Mouse (Mus musculus): ENCODE results near the gene Ier2. TPM values are rescaled to one million over a fixed set of nuclear protein-coding genes. Genes with fewer than 3 reads are reported as not detected.

Gene Ier2
- polyA plus RNA-seq, 1 experiment from 2014 or later, result 13.0 TPM

DNA sequence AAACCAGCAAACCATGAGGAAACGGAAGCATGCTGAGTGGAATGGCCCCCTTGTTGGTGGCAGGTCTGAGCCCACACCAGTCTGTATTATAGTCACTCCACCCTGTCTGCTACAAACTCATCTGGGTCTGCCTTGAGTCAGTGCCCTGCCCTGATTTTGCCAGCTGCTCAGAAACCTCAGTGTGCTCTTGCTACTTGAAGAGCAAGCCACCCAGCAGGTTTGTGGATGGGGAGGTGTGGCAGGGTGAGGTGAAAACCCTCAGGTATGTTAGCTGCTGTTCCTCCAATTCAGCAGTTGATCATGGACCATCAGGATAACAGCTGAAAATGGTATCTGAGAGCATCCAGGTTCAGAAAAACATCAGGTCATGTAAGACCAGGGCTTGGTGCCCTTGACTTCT, 5.4 kb upstream of the Ier2 start:
- Histone ChIP-seq H3K36me3 (ENCODE audit: control insufficient read depth, insufficient read depth, low read length) (peaks cover 7% of the 10 kb centered on the region), H3K4me2 (ENCODE audit: low read length) (no peak overlapping the region), H3K27ac (ENCODE audit: low read length) (no peak overlapping the region), H3K9ac (ENCODE audit: low read depth, low read length) (no peak overlapping the region), H3K9me3 (replicated peaks; ENCODE audit: control insufficient read depth, low read length, poor library complexity, severe bottlenecking) (no peaks in the 10 kb centered on the region), H3K4me3 (ENCODE audit: low read depth, low read length) (no peak overlapping the region), H3K27me3 (ENCODE audit: control insufficient read depth, insufficient read depth, low read depth, low read length) (no peaks in the 10 kb centered on the region), H3K4me1 (ENCODE audit: control insufficient read depth, insufficient read depth, low read length) (peaks cover 15% of the 10 kb centered on the region)
- 91% methylated on average over 1 of the region's 1 CpGs for WGBS
- no peak for ATAC-seq

DNA sequence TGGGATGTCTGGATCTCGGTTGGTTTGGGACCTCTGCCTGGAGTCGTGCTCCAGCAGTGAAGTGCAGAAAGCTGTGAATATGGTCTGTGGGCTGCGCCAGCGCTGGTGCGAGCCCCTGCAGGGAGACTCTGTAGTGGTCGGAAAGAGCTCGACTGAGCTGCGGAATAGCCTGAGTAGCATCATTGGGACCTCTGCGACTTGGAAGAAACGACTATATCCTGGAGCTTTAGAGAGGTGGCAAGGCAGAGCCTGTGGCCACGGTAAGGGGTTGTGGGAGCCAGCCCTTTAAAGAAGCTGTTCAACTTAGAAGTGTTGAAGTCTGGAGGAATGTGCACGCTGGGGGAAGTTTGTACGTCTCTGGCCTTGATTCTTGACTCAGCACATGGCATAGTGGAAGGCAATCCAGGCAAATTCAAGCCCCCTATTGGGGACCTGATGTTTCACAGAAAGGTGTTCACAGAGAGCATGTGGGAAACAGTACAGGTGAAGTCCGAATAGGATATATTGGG, 2.8 kb upstream of the Ier2 start:
- H3K27ac ChIP-seq (ENCODE audit: low read length), result peak overlapping the region; percentile 89
- WGBS, result 2% methylated on average over 14 of the region's 14 CpGs
- H3K4me2 ChIP-seq (ENCODE audit: low read length), result peak overlapping the region; percentile 87
- ATAC-seq, result peak; percentile 21; the same call in 1 of the 2 replicates
- peak overlapping the region; percentile 82 for H3K9ac ChIP-seq (ENCODE audit: low read depth, low read length)
- H3K4me3 ChIP-seq (ENCODE audit: low read depth, low read length), result peak overlapping the region; percentile 63
- H3K9me3 ChIP-seq (replicated peaks; ENCODE audit: control insufficient read depth, low read length, poor library complexity, severe bottlenecking), result no peaks in the 10 kb centered on the region
- peaks cover 5% of the 10 kb centered on the region for H3K36me3 ChIP-seq (ENCODE audit: control insufficient read depth, insufficient read depth, low read length)
- H3K27me3 ChIP-seq (ENCODE audit: control insufficient read depth, insufficient read depth, low read depth, low read length), result peaks cover 2% of the 10 kb centered on the region; the same call in 1 of the 2 replicates
- H3K4me1 ChIP-seq (ENCODE audit: control insufficient read depth, insufficient read depth, low read length), result peaks cover 35% of the 10 kb centered on the region

GRCm38 (mm10) chr8:84664566-84665384, 2.1 kb upstream of the Ier2 start:
- Histone ChIP-seq H3K27me3 (ENCODE audit: control insufficient read depth, insufficient read depth, low read depth, low read length) (peaks cover 2% of the 10 kb centered on the region; the same call in 1 of the 2 replicates), H3K36me3 (ENCODE audit: control insufficient read depth, insufficient read depth, low read length) (no peaks in the 10 kb centered on the region), H3K4me3 (ENCODE audit: low read depth, low read length) (peak overlapping the region; percentile 63), H3K9me3 (replicated peaks; ENCODE audit: control insufficient read depth, low read length, poor library complexity, severe bottlenecking) (no peaks in the 10 kb centered on the region), H3K9ac (ENCODE audit: low read depth, low read length) (peak overlapping the region; percentile 82), H3K4me2 (ENCODE audit: low read length) (peak overlapping the region; percentile 87), H3K27ac (ENCODE audit: low read length) (peak overlapping the region; percentile 89), H3K4me1 (ENCODE audit: control insufficient read depth, insufficient read depth, low read length) (peaks cover 39% of the 10 kb centered on the region)
- peak; percentile 72 for ATAC-seq
- under 1% methylated on average over 29 of the region's 29 CpGs for WGBS

- Histone ChIP-seq H3K36me3 (ENCODE audit: control insufficient read depth, insufficient read depth, low read length) (no peaks in the 10 kb centered on the region), H3K4me3 (ENCODE audit: low read depth, low read length) (peak overlapping the region; percentile 63), H3K27ac (ENCODE audit: low read length) (peak overlapping the region; percentile 89), H3K4me2 (ENCODE audit: low read length) (peak overlapping the region; percentile 87), H3K9me3 (replicated peaks; ENCODE audit: control insufficient read depth, low read length, poor library complexity, severe bottlenecking) (no peaks in the 10 kb centered on the region), H3K27me3 (ENCODE audit: control insufficient read depth, insufficient read depth, low read depth, low read length) (peaks cover 2% of the 10 kb centered on the region; the same call in 1 of the 2 replicates), H3K9ac (ENCODE audit: low read depth, low read length) (peak overlapping the region; percentile 82), H3K4me1 (ENCODE audit: control insufficient read depth, insufficient read depth, low read length) (peaks cover 39% of the 10 kb centered on the region)
- ATAC-seq, result peak; percentile 71
- WGBS, result 3% methylated on average over 43 of the region's 43 CpGs
Measured at GRCm38 (mm10) chr8:84663483-84664327, 1.1 kb upstream of the Ier2 start.

GRCm38 (mm10) chr8:84661961-84662571, 586 bp downstream of the Ier2 start:
- WGBS, result under 1% methylated on average over 60 of the region's 61 CpGs
- Histone ChIP-seq H3K4me1 (ENCODE audit: control insufficient read depth, insufficient read depth, low read length) (peaks cover 39% of the 10 kb centered on the region), H3K9ac (ENCODE audit: low read depth, low read length) (peak overlapping the region; percentile 74), H3K4me2 (ENCODE audit: low read length) (peak overlapping the region; percentile 87), H3K27me3 (ENCODE audit: control insufficient read depth, insufficient read depth, low read depth, low read length) (peaks cover 2% of the 10 kb centered on the region; the same call in 1 of the 2 replicates), H3K36me3 (ENCODE audit: control insufficient read depth, insufficient read depth, low read length) (no peaks in the 10 kb centered on the region), H3K9me3 (replicated peaks; ENCODE audit: control insufficient read depth, low read length, poor library complexity, severe bottlenecking) (no peaks in the 10 kb centered on the region), H3K4me3 (ENCODE audit: low read depth, low read length) (peak overlapping the region; percentile 62), H3K27ac (ENCODE audit: low read length) (peak overlapping the region; percentile 66)
- peak; percentile 10 for ATAC-seq

DNA sequence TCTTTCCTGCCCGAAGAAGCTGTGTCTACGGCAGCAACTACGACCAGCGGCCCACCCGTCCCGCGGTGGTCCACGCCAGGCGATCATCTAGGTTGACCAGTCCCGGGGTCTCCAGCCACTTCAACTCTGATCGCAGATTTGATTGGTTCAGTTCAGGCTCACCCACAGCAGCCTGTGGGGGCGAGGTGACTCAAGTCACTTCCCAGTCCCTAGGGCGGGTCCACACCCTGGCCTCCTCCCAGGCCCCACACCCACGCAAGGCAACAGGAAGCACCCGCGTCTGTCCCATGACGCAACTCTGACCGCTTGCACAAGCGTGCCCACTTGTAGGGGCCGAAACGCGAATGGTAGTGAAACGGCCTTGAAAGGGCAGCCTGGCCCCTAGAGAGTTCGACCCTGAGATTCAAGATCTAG, 1.2 kb downstream of the Ier2 start:
- Histone ChIP-seq H3K9me3 (replicated peaks; ENCODE audit: control insufficient read depth, low read length, poor library complexity, severe bottlenecking) (no peaks in the 10 kb centered on the region), H3K4me1 (ENCODE audit: control insufficient read depth, insufficient read depth, low read length) (peaks cover 41% of the 10 kb centered on the region), H3K27ac (ENCODE audit: low read length) (peak overlapping the region; percentile 17; the same call in 1 of the 2 replicates), H3K36me3 (ENCODE audit: control insufficient read depth, insufficient read depth, low read length) (no peaks in the 10 kb centered on the region), H3K4me2 (ENCODE audit: low read length) (peak overlapping the region; percentile 87), H3K27me3 (ENCODE audit: control insufficient read depth, insufficient read depth, low read depth, low read length) (peaks cover 2% of the 10 kb centered on the region; the same call in 1 of the 2 replicates), H3K9ac (ENCODE audit: low read depth, low read length) (peak overlapping the region; percentile 74), H3K4me3 (ENCODE audit: low read depth, low read length) (peak overlapping the region; percentile 62)
- 1% methylated on average over 24 of the region's 24 CpGs for WGBS
- ATAC-seq, result no peak

GRCm38 (mm10) chr8:84660819-84661457, 1.7 kb downstream of the Ier2 start:
- H3K27ac ChIP-seq (ENCODE audit: low read length), result no peak overlapping the region; the same call in none of the 2 replicates
- no peak for ATAC-seq
- H3K4me3 ChIP-seq (ENCODE audit: low read depth, low read length), result peak overlapping the region; percentile 62
- H3K9ac ChIP-seq (ENCODE audit: low read depth, low read length), result peak overlapping the region; percentile 74
- 4% methylated on average over 20 of the region's 20 CpGs for WGBS
- peaks cover 6% of the 10 kb centered on the region; the same call in 1 of the 2 replicates for H3K27me3 ChIP-seq (ENCODE audit: control insufficient read depth, insufficient read depth, low read depth, low read length)
- no peaks in the 10 kb centered on the region for H3K36me3 ChIP-seq (ENCODE audit: control insufficient read depth, insufficient read depth, low read length)
- H3K4me2 ChIP-seq (ENCODE audit: low read length), result peak overlapping the region; percentile 87
- peaks cover 43% of the 10 kb centered on the region for H3K4me1 ChIP-seq (ENCODE audit: control insufficient read depth, insufficient read depth, low read length)
- H3K9me3 ChIP-seq (replicated peaks; ENCODE audit: control insufficient read depth, low read length, poor library complexity, severe bottlenecking), result no peaks in the 10 kb centered on the region

All from midbrain, embryonic 16.5 days (tissue).